Mouse (Mus musculus): ENCODE results near the gene Adam21.

DNA sequence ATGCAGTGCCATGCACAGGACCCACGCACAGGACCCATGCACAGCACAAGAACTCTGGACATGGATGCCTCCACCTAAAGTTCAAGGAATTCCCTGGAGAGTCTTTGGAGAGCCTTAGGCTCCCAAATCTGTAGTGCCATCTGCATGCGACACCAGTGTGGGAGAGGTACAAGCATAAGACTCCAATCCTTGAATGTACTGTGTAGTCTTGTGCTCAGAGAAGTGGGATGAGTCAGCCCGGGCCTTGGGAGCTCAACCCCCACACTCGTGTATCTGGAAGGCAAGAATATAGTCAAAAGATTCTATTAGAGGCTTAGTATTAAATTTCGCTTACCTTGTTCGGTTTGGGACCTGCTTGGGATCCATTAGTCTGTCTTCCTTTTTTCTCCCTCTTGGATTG is 47.5 kb upstream of the Adam21 start:
- TF ChIP-seq POLR2A (IDR thresholded peaks at IDR 0.05; ENCODE audit: control insufficient read depth, low read depth, low read length) (no peak), CTCF (IDR thresholded peaks at IDR 0.05; ENCODE audit: control insufficient read depth, insufficient read depth, insufficient replicate concordance, low read depth, low read length) (no peak)

All from testis, adult 2 months (tissue).